ENCODE assay signal across 12 mouse cellular contexts in the genomic region with DNA sequence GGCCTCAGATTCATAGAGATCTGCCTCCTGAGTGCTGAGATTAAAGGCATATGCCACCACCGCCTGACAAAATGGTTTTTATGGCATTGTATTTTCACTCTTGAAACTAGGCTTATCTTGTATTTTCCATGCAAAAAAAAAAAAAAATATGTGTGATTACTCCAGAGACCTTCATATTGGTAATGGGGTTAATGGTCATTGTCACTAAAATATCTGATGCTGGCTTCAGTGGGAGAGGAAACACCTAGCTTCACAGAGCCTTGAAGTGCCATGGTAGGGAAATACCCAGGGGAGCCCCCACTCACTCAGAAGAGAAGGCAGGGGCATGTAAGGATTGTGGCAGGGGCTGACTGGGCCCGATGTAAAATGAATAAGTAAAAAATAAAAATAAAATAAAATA.
"Had no signal": no experiment of that assay in that cellular context is flagged by ENCODE, and none has a peak within 500 bp of the region (broad histone marks: within the 10 kb centered on the region; RNA-seq: fewer than 3 reads in every experiment).

No protein-coding gene starts in this region.

- DNase-seq: left cerebral cortex, postnatal 4 days; liver; liver, embryonic 13.5 days; liver, postnatal 0 days; lung, adult 18-20 months; lung, adult 2 months; lung, embryonic 14.5 days; lung, postnatal 10 days; lung, postnatal 14 days; lung, postnatal 36 days; lung, postnatal 4 days; midbrain, embryonic 14.5 days had no signal
